Mouse (Mus musculus): ENCODE results near the gene Chn2.

GRCm38 (mm10) chr6:54126225-54126992 is 87.1 kb downstream of the Chn2 start:
- TF ChIP-seq CTCF (IDR thresholded peaks at IDR 0.05; ENCODE audit: low read depth, low read length): no peak
- no peak for TF ChIP-seq POLR2A (IDR thresholded peaks at IDR 0.05; ENCODE audit: insufficient read depth, low read length)
